Mouse (Mus musculus) midbrain, embryonic 15.5 days (tissue): Measurements from ENCODE around the gene BC003965. TPM values are rescaled to one million over a fixed set of nuclear protein-coding genes. Genes with fewer than 3 reads are reported as not detected.
A peak's percentile ranks its signal among the peaks of the same experiment; 100 is the strongest.

Experiments used
- ATAC-seq: fragments of 200-750 bp; cut with Nextera tagmentation; replicated peaks from 2 replicates; pipeline ENCODE4 v1.8.0; 2017; ENCODE audit warnings: moderate TSS enrichment
- H3K27ac ChIP-seq: fragments of 300-500 bp; sonication (generic); 2 replicates; pipeline ENCODE4 v1.5.1; 2015; ENCODE audit warnings: mild to moderate bottlenecking, inconsistent platforms
- H3K27me3 ChIP-seq: fragments of 300-500 bp; sonication (generic); replicated peaks from 2 replicates; pipeline ENCODE4 v1.6.1; 2015; ENCODE audit warnings: inconsistent platforms
- H3K36me3 ChIP-seq: fragments of 300-500 bp; sonication (generic); replicated peaks from 2 replicates; pipeline ENCODE4 v1.6.1; 2015; ENCODE audit warnings: inconsistent platforms
- H3K4me1 ChIP-seq: fragments of 300-500 bp; sonication (generic); 2 replicates; pipeline ENCODE4 v1.6.1; 2015; ENCODE audit warnings: inconsistent platforms
- H3K4me2 ChIP-seq: fragments of 300-500 bp; sonication (generic); 2 replicates; pipeline ENCODE4 v1.6.1; 2015; ENCODE audit warnings: inconsistent platforms, mild to moderate bottlenecking, moderate library complexity
- H3K4me3 ChIP-seq: fragments of 300-500 bp; sonication (generic); 2 replicates; pipeline ENCODE4 v1.5.1; 2015; ENCODE audit warnings: mild to moderate bottlenecking, inconsistent platforms
- H3K9ac ChIP-seq: fragments of 300-500 bp; sonication (generic); 2 replicates; pipeline ENCODE4 v1.6.1; 2015; ENCODE audit warnings: mild to moderate bottlenecking, inconsistent platforms
- H3K9me3 ChIP-seq: fragments of 300-500 bp; sonication (generic); 2 replicates; pipeline ENCODE4 v1.6.1; 2016; ENCODE audit warnings: inconsistent platforms
- WGBS: fragments of 180-500 bp; shearing (Covaris S2); methylation state at CpG from one replicate; pipeline ENCODE4 v1.1.7; 2015; ENCODE audit warnings: mixed read lengths; 5-methylcytosine and 5-hydroxymethylcytosine counted together
- polyA plus RNA-seq: library from polyadenylated mRNA; unstranded; fragments of >200 nt; fragmentation: Nextera tagmentation; extraction: Ambion mirVana; gene quantifications from 2 replicates; pipeline ENCODE4 v1.2.1, GENCODE M21; 2015

BC003965 gene
- polyA plus RNA-seq, 1 experiment from 2014 or later, result 34.4 TPM

DNA sequence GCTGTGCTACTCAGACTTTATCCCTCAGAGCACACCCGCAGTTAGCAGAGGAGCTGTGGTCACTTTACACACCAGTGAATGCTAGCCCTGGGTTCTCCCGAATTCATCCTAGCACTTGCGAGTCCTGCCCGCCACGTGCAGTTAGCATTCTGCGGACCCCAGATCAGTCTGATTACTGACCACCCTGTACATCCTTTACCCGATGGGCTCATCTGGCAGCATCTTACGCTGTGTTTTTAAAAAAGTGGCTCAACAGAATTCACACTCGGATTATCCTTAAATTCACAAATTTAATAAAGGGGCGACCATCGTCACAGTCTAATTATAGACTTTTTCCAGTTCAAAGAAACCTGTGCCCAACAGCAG, 3.4 kb downstream of the BC003965 start:
- peak overlapping the region; percentile 77 for H3K4me3 ChIP-seq
- peak overlapping the region; percentile 95 for H3K4me2 ChIP-seq
- no peaks in the 10 kb centered on the region for H3K27me3 ChIP-seq
- 5% methylated on average over 11 of the region's 11 CpGs for WGBS
- H3K36me3 ChIP-seq, result 0 out of 2 replicates have a peak, but pooled peaks cover 5% of the 10 kb centered on the region
- peak overlapping the region; percentile 80 for H3K27ac ChIP-seq
- no peak for ATAC-seq
- no peaks in the 10 kb centered on the region for H3K9me3 ChIP-seq
- peak overlapping the region; percentile 72 for H3K9ac ChIP-seq
- H3K4me1 ChIP-seq, result peaks cover 47% of the 10 kb centered on the region

- H3K4me3 ChIP-seq, result peak within 1 kb of the TSS; percentile 77
- H3K9me3 ChIP-seq, result no peaks in the 10 kb centered on the region
- no peaks in the 10 kb centered on the region for H3K27me3 ChIP-seq
- peak within 1 kb of the TSS; percentile 72 for H3K9ac ChIP-seq
- H3K4me1 ChIP-seq, result peaks cover 43% of the 10 kb centered on the region
- H3K27ac ChIP-seq, result peak within 1 kb of the TSS; percentile 80
- 0 out of 2 replicates have a peak, but pooled peaks cover 6% of the 10 kb centered on the region for H3K36me3 ChIP-seq
- WGBS, result under 1% methylated on average over 80 of the region's 104 CpGs
- ATAC-seq, result peak; percentile 41; the same call in 1 of the 2 replicates
- peak within 1 kb of the TSS; percentile 95 for H3K4me2 ChIP-seq
Observed at GRCm38 (mm10) chr17:25188150-25189031, 4.0 kb downstream of the BC003965 start, which contains the start of gene Unkl. Unkl (plus strand) TSS chr17:25188397.

DNA sequence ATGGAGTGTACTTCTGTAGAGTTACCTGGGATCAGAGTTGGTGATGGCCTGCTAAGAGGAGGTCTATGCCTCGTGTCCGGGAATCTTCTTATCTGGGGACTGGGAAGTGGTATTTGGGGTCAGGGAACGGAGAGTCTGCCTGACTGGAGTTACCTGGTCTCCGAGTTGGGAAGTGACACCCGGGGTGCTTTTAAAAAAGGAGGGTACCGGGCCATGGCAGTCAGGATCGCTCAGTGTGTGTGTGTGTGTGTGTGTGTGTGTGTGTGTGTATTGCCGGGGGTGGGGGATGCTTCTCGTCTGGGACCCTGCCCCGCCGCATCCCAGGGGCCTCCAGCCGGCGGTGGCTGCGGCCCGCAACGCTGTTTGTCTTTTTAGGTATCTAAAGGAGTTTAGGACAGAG, 4.7 kb downstream of the BC003965 start:
- no peak for ATAC-seq
- Histone ChIP-seq H3K9ac (peak overlapping the region; percentile 72), H3K27me3 (no peaks in the 10 kb centered on the region), H3K4me3 (peak overlapping the region; percentile 77), H3K36me3 (0 out of 2 replicates have a peak, but pooled peaks cover 10% of the 10 kb centered on the region), H3K9me3 (no peaks in the 10 kb centered on the region), H3K27ac (no peak overlapping the region), H3K4me2 (peak overlapping the region; percentile 95), H3K4me1 (peaks cover 38% of the 10 kb centered on the region)
- 4% methylated on average over 16 of the region's 16 CpGs for WGBS

- H3K4me3 ChIP-seq, result no peak overlapping the region
- H3K36me3 ChIP-seq, result peaks cover 43% of the 10 kb centered on the region
- no peak for ATAC-seq
- no peaks in the 10 kb centered on the region for H3K9me3 ChIP-seq
- no peaks in the 10 kb centered on the region for H3K4me1 ChIP-seq
- no peak overlapping the region for H3K9ac ChIP-seq
- no peak overlapping the region for H3K4me2 ChIP-seq
- WGBS, result 90% methylated on average over 4 of the region's 4 CpGs
- no peak overlapping the region for H3K27ac ChIP-seq
- no peaks in the 10 kb centered on the region for H3K27me3 ChIP-seq
Observed at GRCm38 (mm10) chr17:25202401-25202800, 18.0 kb downstream of the BC003965 start.

DNA sequence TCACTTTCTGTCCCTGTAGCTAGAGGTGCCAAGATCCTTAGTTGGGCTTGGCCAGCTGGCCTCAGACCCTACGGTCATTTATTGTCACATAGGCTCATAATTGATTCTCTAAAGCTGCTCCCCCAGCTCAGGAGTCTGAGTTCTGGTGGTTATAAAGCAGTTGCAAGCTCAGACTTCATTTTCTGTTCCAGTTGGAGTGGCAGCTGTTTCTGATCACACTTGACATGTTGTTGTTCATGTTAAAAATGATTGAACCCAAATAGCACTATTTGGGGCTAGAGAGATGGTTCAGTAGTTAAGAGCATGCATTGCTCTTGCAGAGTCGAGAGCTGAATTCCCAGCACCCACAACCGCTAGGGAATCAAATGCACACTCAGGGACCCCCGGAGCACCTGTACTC, 25.7 kb downstream of the BC003965 start:
- Histone ChIP-seq H3K36me3 (peaks cover 52% of the 10 kb centered on the region), H3K4me1 (no peaks in the 10 kb centered on the region), H3K27me3 (no peaks in the 10 kb centered on the region), H3K9ac (no peak overlapping the region), H3K4me3 (no peak overlapping the region), H3K27ac (no peak overlapping the region), H3K9me3 (no peaks in the 10 kb centered on the region), H3K4me2 (no peak overlapping the region)
- WGBS, result 95% methylated on average over 4 of the region's 4 CpGs
- ATAC-seq, result no peak

- no peak for ATAC-seq
- no peak overlapping the region for H3K4me2 ChIP-seq
- H3K4me3 ChIP-seq, result no peak overlapping the region
- no peaks in the 10 kb centered on the region for H3K27me3 ChIP-seq
- H3K4me1 ChIP-seq, result no peaks in the 10 kb centered on the region
- H3K36me3 ChIP-seq, result peaks cover 44% of the 10 kb centered on the region
- WGBS, result 90% methylated on average over 15 of the region's 15 CpGs
- no peak overlapping the region for H3K27ac ChIP-seq
- no peaks in the 10 kb centered on the region for H3K9me3 ChIP-seq
- no peak overlapping the region for H3K9ac ChIP-seq
Observed at GRCm38 (mm10) chr17:25210680-25211466, 26.5 kb downstream of the BC003965 start.

DNA sequence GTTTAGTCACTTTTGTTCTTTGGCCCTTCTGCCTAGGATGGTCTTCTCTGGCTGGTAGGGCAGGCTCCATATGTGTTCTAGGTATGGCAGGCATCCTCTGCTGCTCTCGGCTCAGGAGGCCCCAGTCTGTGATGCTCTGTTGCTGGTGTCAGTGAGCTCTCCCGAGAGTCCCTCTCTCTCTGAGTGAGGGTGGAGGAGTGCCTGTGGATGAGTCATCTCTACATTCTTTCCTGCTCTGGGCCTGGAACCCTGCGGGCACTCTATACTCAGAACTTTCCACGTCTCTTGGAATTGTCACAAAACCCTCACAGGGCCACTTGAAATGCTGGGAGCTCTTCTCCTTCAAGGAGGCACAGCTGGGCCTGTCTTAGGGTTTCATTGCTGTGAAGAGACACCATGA, 27.4 kb downstream of the BC003965 start:
- ATAC-seq, result no peak
- 89% methylated on average over 4 of the region's 4 CpGs for WGBS
- Histone ChIP-seq H3K9me3 (no peaks in the 10 kb centered on the region), H3K27me3 (no peaks in the 10 kb centered on the region), H3K36me3 (peaks cover 46% of the 10 kb centered on the region), H3K4me2 (no peak overlapping the region), H3K27ac (no peak overlapping the region), H3K4me3 (no peak overlapping the region), H3K9ac (no peak overlapping the region), H3K4me1 (no peaks in the 10 kb centered on the region)

DNA sequence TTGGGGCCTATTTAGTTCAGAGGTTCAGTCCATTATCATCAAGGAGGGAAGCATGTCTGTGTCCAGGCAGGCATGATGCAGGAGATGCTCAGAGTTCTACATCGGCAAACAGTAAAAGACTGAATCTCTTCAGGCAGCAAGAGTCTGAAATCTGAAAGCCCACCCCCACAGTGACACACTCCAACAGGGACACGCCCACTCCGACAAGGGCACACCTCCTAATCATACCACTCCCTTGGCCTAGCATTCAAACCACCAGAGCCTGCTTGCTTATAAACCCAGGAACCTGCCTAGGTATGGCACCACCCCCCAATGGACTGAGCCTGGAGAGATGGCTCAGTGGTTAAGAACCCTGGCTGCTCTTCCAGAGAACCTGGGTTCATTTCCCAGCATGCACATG, 31.1 kb downstream of the BC003965 start:
- no peak overlapping the region for H3K27ac ChIP-seq
- H3K4me3 ChIP-seq, result no peak overlapping the region
- H3K9me3 ChIP-seq, result no peaks in the 10 kb centered on the region
- no peak overlapping the region for H3K9ac ChIP-seq
- H3K36me3 ChIP-seq, result peaks cover 28% of the 10 kb centered on the region
- no peaks in the 10 kb centered on the region for H3K27me3 ChIP-seq
- 92% methylated on average over 3 of the region's 3 CpGs for WGBS
- ATAC-seq, result no peak
- H3K4me2 ChIP-seq, result no peak overlapping the region
- no peaks in the 10 kb centered on the region for H3K4me1 ChIP-seq

DNA sequence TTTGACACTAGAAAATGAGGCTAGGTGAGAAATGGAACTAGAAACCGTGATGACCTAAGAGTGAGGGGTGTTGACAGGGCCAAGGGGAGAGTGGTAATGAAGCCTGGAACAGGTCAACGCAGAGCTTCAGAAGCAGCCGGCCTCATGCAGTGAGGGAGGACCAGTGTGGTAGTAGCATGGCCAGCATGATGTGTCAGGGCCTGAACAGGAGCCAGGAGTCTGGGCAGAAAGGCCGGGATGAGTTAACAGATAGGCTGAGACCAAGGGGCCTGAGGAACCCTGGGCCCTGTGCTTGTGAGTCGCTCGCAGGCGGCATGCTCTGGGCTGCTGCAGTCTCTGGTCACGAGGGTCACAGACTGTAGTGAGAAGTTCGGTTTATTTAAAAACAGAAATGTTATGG, 34.6 kb downstream of the BC003965 start:
- Histone ChIP-seq H3K4me3 (no peak overlapping the region), H3K27me3 (no peaks in the 10 kb centered on the region), H3K27ac (no peak overlapping the region), H3K4me1 (peaks cover 22% of the 10 kb centered on the region), H3K9me3 (no peaks in the 10 kb centered on the region), H3K4me2 (no peak overlapping the region), H3K9ac (no peak overlapping the region), H3K36me3 (peaks cover 17% of the 10 kb centered on the region)
- 89% methylated on average over 9 of the region's 9 CpGs for WGBS
- no peak for ATAC-seq

GRCm38 (mm10) chr17:25219492-25220295, 35.3 kb downstream of the BC003965 start:
- no peaks in the 10 kb centered on the region for H3K27me3 ChIP-seq
- H3K9ac ChIP-seq, result no peak overlapping the region
- no peak overlapping the region for H3K4me3 ChIP-seq
- whole genome bisulfite sequencing, result 92% methylated on average over 15 of the region's 15 CpGs
- ATAC-seq, result no peak
- H3K4me2 ChIP-seq, result no peak overlapping the region
- H3K36me3 ChIP-seq, result peaks cover 10% of the 10 kb centered on the region
- no peak overlapping the region for H3K27ac ChIP-seq
- H3K4me1 ChIP-seq, result peaks cover 22% of the 10 kb centered on the region
- H3K9me3 ChIP-seq, result no peaks in the 10 kb centered on the region

- Histone ChIP-seq H3K27me3 (no peaks in the 10 kb centered on the region), H3K36me3 (peaks cover 11% of the 10 kb centered on the region), H3K4me3 (no peak overlapping the region), H3K27ac (no peak overlapping the region), H3K4me1 (peaks cover 22% of the 10 kb centered on the region), H3K9ac (no peak overlapping the region), H3K9me3 (no peaks in the 10 kb centered on the region), H3K4me2 (no peak overlapping the region)
- ATAC-seq, result no peak
- WGBS, result 87% methylated on average over 1 of the region's 1 CpGs
Observed at GRCm38 (mm10) chr17:25220746-25221145, 36.4 kb downstream of the BC003965 start.
